Mouse (Mus musculus) adrenal gland, adult 18-20 months (tissue): Measurements from ENCODE around the gene Gabrd. TPM values are rescaled to one million over a fixed set of nuclear protein-coding genes. Genes with fewer than 3 reads are reported as not detected.

Source experiments
- DNase-seq, 2 experiments: peaks; one replicate each; pipeline ENCODE4 v3.0.0; 2021 to 2022; ENCODE audit warnings: low spot score in 2 of 2
- total RNA-seq, 2 experiments: library from RNA; stranded (reverse); gene quantifications; 1 replicate in 1 of 2; 2 replicates in 1 of 2; pipeline ENCODE4 v1.2.3; 2021

Gene Gabrd
- total RNA-seq, 2 experiments from 2014 or later = 0.16 TPM; not detected in 1

DNA sequence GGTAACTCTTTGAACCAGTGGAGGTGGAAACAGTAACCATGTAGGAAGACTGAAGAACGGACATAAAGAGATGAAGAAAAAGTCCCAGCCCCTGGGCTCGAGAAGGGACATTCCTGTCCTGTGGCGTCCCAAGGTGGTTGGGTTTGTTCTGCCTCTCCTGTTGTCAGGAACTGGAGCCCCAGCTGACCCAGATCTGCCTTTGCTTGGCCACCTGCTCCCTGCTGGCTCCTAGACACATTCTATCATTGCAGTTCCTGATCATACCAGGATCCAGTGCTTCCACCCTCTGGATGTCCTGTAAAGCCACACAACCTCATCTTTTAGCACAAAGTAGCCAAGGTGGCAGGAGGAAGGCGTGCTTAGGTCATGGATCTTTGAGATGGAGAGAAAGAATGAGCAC lies 14.6 kb downstream of the Gabrd start:
- DNase-seq = no peak

DNA sequence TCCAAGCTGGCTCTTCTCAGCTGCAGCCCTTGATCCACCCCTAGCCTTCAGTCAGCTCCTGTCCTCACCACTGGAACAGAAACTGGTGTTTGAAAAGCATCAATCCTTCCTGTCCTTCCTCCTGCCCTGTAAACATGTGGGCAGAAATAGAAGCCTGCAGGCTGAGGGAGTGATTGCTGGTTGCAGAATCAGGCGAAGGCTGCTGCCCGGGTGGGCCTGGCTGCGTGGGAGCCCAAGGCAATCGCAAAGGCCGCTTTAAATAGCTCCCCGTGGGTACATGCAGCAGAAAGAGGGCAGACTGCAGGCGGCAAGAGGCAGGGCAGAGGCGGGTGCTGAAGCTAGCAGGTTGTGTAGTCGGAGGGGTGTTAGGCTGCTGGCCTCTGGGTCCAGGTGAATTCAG lies 15.2 kb downstream of the Gabrd start:
- DNase-seq = no peak

DNA sequence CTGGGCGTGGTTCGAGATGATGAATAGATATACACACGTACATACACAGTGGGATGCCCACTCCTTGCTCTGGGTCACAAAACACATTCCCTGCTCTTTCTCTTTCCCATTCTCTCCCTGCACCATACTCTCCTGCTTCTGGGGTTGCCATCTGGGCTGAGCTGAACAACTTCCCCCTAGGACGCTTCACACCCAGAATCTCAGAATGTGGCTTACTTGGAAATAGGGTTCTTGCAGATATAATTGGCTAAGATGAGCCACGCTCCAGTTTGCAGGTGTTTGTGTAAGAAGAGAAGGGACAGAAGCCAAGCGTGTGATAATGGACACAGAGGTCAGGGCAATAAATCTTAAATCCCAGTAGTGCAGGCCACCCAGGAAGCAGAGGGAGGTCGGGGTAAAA lies 15.9 kb downstream of the Gabrd start:
- no peak for DNase-seq

DNA sequence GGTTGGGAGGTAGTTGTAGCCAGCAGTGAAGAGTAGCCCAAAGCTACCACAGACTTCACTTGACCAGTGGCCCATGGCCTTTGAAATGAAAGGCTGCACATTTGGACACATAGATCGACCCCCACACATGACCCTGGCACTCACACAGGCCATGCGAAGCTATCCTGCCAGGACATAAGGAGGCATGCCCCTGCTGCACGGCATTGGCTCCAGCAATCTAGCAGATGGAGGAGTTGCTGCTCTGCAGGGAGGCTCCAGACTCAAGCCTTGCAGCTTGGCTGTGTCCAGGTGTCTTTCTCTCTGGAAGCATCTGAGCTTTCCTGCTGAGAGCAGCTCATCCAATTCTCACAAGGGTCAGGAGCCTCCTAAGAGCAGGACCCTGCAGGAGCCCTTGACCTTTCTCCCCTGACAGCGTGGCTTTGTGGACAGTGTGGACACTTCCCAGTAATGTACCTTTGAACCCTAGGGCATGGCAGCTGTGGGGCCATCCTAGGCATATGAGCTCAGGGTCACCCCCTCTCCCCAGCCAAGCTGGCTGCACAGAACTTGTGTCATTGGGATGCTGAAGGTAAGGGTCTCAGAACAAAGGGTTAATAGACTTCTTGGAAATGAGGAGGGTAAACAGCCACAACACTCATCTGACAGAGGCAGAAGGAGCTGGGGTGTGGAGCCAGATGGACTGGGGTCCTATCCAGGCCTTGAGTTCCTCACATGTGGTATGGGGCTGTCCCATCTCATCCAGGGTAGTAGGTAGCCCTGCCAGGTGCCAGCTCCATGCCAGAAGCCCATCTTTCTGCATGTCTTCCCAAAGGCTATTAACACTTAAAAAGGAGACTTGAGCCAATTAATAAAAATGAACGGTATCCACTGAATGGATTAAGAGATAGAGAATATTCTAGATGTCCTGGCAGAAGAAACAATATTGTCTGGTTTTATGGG lies 25.8 kb downstream of the Gabrd start:
- no peak for DNase-seq

DNA sequence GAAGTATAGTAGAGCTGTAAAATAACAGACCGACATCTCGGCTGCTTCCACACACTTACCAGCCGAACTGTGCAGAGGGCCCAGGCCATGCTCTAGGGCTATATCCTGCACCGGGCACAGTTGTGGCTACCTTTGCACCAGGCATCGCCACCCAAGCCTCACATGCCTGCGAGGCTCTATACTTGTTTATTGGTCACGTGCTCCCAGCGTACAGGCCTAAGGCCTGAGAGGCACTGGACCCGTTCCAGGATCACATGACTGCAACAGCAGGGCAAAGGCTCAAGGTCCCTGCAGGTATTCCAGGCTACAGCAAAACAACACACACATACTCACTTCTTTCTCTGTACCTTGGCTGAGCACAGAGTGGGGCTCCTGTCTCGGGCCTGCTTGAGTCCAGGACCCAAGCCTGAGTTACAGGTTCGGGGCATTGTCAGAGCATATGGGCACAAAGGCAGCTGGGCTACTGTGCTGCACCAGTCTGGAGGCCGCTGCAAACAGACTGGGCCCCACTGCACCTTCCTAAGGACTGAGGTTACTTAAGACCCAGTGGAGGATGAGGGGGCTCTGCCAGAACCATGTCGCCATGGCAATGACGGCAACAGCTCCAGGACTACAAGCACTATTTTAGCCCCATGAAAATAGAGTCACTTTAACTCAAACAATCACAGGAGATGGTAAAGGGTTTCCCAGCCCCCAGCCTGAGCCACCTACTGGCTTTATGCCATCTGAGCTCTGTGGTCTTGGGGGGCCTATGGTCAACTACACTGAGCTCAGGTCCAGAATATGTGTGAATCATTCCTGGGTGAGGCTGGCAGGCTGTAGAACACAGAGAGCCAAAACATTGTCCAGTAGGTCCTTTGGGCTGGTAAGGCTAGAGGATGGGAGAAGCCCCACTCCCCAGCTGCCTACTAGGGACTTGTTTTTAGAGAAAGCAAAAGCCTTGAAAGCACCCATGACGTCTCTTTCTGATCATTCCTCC lies 26.9 kb downstream of the Gabrd start:
- DNase-seq = no peak

DNA sequence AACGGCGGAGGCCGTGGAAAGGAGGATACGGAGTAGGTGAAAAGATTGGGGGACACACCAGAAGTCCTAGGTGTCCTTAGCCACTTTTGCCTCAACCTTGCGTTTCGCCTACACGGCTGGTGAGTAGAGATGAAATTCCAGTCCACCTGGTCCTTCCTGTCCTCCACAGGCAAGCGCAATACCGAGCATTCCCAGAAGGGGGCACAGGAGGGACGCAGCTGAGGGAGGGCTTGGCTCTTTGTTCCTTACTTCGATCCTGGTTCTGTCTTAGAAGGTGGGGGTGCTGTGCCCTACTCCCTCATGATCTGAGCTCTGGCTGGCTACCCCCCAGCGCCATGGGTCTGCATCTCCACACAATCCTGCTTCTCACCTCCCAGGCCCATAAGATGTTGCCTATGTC lies 29.2 kb downstream of the Gabrd start:
- DNase-seq = peak; percentile 83 to 85

DNA sequence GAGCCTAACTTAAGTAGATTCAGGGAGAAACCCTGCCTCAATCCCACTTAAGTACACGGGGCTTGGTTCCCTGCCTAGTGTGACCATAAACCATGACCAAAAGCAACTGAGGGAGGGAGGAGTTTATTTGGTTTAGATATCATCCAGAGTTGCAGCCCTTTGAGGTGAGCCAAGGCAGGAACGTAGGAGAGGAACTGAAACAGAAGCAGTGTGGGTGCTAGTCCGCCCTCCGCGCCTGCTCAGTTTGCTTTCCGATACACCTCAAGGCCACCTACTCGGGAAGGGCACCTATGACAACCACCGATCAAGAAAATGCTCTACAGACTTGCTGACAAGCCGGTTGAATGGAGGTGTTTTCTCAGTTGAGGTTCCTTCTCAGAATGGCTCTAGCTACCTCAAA lies 30.2 kb downstream of the Gabrd start:
- no peak for DNase-seq

DNA sequence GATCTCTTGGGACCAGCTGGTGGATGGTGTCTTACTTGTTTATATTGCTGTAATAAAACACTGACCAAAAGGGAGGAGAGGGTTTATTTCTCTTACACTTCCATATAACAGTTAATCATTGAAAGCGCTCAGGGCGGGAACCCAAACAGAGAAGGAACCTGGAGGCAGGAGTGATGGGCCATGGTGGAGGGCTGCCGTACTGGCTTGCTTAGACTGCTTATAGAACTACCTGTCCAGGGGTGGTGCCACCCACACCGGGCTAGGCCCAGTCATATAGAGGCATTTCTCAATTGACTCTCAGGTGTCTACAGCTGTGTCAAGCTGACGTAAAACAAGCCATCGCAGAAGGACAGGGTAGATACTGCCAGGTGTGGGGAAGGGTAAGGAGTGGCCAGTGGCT lies 31.1 kb downstream of the Gabrd start:
- no peak for DNase-seq

DNA sequence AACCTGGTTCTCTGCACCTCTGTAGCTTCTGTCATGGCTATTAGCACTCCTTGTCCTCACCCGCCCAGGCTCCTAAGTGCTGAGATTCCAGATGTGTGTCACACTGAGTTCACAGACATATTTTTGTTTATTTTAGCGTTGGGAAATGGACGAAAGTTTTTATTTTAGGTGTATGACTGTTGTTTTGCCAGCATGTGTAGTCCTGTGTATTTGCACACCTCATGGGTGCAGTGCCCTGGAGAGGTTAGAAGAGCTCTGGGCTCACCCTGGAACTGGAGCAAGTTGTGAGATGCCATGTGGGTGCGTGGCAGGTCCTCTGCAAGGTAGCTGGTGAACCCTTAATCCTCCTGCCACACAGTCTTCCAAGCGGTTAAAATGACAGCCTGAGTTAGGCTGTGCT lies 35.5 kb downstream of the Gabrd start:
- DNase-seq = no peak

DNA sequence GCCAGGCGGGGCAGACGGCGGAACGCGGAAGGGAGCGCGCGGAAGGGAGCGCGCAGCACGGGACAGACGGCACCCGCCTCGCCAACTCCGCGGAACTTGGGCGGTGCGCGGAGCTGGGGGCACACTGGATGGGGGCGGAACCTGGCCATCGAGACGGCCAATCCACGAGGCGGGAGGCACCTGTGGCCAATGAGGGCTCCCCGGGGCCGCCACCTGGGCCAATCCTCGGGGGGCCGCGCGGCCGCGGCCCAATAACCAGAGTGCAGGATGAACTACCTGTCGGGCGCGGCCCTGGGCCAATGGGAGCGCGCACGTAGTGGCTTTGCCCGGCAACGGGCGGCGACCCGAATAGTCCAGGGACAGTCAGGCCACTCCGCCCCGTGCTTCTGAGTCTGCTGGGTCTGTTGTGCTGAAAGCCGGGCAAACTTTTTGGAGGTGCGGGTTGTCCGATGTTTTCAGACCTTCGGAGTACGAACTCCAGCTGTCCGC lies 36.6 kb downstream of the Gabrd start, which contains the start of gene Prkcz:
Gene Prkcz, minus strand, starts transcription at position 59 of the 489 bp plus-strand sequence.
- DNase-seq = peak; percentile 59 to 62

DNA sequence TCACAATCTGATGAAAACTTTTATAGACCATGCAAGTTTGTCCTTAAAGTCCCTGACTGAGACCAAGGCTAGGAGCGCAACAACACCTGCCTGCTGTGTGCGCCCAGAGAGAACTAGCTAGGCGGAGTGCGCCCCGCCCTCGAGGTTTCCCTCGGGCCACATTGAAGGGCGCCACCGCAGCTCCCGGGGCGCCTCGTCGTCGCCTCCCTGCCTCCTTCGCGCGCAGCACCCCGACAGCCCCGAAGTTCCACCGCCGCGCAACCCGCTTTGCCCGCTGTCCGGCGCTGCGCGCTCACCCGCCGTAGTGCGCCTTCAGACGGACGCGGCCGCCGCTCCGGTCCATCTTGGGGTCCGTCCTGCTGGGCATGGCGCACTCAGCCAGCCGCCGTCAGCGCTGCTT lies 37.1 kb downstream of the Gabrd start:
- no peak for DNase-seq

DNA sequence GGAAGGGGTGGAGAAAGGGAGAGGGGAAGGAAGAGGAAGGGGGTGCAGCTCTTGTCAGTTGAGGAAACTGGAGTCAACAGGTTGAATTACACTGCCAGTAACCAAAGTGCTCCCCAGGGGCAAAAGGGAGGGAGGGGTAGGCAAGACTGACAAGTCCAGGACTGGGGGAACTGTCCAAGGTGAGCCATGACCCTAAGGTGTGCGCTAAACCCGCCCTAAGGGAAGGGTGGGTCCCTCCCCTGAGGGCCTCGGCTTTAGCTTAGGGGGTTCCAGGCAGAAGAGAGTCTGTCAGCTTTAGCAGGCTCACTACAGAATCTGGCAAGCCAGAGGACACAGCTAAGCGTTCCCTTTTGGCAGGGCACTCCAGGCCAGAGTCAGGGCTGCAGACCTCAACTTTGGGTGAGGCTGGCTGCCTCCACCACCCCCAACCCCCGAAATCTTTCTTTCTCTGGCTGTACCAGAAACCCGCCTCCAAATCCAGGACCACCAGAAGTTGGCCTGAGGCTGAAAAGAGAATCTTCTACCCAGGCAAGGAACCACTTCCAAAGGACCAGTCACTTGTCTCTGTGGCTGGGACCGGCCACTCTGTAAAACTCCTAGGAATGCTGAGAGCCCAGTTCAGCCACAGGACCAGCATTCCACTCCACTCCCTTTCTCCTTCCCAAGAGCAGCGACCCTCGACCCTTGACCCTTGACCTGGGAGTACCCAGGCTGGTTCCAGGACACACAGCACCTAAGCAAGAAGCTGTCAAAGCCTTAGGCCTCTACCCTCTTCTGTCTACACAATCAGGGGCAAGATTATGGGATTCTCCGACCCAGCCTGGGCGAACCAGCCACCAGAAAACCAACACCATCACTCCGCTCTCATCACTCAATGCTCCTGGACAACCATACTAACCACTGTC lies 38.1 kb downstream of the Gabrd start:
- DNase-seq = no peak

DNA sequence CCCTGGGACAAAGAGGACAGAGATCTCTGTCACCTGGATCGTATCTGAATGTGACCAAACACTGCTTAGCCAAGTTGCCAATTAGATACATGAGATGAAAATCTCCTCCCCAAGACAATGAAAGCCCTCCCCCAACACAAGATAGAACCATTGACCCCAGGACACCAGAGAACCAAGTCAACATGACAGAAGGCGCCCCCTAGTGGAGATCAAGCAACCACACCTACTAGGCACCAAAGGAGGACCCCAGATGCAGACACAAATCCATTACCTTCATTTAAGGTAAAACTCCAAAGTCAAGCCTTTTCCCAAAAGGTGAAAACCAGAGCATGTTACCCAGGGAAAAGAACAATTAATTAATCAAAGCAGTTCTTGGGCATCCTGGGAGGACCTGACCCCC lies 40.3 kb downstream of the Gabrd start:
- no peak for DNase-seq

DNA sequence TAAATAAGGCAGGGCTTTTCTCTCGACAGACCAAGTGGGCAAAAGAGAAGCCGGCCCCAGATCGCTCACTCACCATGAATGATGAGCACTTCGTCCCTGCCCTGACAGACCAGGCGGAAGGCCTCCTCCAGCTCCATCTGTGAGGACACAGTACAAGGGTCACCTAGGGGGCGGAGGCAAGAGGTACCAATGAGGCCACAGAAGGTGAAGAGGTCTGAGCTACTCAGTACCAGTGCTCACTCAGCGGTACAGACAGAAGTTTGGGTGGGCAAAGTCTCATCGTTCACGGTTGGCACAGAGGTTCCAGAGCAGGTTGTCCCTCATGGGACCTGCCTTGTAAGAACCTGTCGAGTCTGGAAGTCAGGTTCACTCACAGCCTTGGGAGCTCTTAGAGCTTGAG lies 41.6 kb downstream of the Gabrd start:
- no peak for DNase-seq

DNA sequence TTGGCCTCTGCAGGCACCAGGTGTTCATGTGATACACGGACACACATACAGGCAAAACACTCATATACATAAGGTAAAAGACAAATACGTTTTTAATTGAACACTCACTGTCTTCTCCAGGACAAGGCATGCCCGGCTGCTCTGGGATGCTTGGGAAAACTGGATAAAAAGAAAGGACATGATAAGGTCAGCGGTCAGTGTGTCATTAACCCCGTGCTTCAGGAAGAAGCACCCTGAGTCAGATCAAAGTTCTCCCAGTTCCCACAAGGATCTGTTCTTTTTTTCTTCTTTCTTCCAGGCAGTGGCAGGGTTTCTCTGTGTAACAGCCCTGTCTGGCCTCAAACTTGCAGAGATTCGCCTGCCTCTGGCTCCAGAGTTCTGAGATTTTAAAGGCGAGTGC lies 43.4 kb downstream of the Gabrd start:
- DNase-seq = no peak

DNA sequence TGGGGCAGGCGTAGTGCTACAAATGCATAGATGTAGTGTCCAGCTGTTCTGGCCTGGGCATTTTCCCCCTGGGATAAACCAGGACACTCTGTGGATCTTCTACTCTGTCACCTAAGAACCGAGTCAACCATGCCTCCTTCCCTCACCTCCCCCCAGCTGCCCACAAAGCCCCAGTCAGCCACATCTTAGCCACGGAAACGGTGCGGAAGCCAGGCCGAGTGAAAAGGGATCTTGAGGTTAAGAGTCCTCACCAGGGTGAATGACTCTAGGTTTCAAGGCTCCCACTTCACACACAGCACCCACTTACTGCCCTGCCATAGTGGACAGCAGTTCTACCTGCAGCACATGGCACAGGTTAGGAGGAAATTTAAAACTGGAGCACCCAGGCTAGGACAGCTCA lies 43.9 kb downstream of the Gabrd start:
- DNase-seq = no peak

DNA sequence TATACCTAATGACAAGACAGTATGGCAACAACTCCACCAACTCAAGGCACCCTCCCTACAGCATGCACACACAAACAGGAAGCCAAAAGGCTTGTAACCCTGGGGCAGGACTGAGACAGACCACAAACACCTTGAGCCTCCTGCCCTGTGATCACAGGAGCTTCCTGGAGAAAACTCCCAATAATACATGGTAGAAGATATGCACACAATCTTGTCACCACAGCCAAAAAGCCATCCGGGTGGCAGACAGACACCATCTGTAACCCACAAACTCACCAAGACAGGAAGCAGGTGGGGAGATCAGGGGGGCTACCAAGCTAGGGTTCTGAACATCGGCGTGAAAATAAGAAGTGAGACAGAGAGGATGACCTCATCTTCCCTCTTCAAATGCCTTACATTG lies 45.3 kb downstream of the Gabrd start:
- no peak for DNase-seq

DNA sequence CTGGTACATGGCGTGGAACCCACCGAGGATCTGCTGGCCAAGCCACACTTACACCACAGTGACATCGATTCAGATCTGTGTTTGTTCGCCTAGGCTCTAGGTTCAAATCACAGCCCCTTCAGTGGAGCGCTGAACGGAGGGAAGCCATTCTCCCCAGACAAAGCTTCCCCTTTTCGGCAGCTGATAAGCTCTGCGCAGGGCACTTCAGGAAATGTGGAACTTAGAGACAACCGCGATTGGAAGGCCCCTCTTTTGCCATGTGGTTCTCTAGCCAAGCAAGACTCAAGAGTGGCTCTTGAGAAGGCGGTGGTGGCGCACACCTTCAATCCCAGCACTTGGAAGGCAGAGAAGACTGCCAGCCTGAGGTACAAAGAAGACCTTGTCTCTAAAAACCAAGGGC lies 51.6 kb downstream of the Gabrd start:
- DNase-seq = no peak

DNA sequence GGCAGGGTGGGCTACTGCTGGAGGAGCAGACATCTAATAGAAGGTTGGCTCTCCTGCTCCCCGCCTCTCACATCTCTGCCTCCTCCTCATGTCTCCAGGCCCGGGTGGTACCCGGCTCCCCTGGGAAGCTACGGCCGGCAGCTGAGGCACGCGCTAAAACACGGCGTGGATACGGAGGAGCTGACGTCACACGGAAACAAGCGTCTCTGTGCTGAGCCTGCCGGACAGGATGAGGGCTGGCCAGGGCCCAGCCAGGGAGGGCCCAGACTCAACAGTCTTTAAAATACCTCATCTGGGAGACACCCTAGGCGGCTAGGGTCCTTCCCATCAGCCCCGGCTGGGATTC lies 52.3 kb downstream of the Gabrd start:
- DNase-seq = peak; percentile 25 to 37

DNA sequence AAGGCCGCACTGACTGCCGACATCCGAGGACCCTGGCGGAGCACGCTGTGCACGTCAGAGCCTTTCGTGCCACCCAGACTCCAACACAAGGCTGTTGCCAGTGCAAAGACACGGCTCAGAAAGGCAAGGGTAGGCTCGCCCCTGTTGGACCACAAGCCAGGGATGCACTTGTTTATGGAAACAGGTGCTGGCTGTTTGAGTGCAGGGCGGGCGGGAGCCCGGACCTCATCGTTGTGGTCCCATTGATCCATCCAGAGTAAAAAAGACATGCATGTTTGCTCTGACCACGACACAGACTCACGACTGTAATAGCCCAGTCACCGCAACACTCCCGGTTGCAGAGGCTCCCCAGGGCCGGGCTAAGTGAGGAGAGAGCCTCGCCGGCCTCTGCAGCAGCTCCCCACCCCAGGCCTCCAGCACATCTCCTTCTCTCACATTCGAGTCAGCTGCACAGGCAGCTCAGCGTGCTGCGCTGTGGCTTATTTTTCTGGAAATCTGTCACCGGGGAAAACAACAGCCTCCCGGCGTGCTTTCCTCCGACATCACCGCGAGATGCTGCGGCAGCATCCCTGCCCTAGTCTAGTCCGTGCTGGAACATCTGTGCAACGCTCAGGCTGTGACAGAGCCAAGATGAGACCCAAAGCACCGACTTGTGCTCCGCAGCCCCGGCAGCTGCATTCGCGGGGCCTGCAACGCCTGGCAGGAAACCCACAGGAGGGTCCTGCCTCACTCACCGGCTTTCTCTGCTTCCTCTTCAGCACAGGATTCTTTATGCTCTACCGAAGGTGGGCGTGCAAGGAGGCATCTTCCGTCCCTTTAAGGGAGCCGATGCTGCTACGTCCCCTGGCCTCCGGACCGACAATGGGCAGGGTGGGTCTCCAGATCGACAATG lies 53.0 kb downstream of the Gabrd start:
- DNase-seq = no peak
